Mouse (Mus musculus): Measurements from ENCODE around the gene Abat. TPM values are rescaled to one million over a fixed set of nuclear protein-coding genes. Genes with fewer than 3 reads are reported as not detected.
A peak's percentile ranks its signal among the peaks of the same experiment; 100 is the strongest.

The Abat gene
- polyA plus RNA-seq, 1 experiment from 2014 or later = 39.5 TPM

DNA sequence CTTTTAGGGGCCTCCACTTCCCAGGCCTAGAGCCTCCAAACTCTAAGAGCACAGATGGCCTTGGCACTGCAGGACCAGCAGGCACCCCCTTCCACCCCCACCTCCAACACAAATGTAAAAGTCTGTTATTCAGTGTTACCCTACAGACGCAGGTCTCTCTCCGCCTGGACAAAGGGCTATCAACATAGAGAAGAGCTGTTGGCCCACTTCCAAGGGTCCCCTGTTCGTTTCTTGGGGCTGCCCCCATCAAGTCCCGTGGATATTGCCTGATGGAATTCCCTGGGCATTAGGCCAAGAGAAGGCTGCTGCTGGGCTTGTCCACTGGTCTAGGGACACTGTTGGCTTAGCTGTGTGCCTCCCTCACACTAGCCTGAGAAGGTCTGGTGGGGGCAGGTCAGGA is 951 bp downstream of the Abat start:
- 24% methylated on average over 4 of the region's 4 CpGs for WGBS
- no peak overlapping the region for H3K27ac ChIP-seq (replicated peaks)
- H3K27me3 ChIP-seq = peaks cover 26% of the 10 kb centered on the region
- H3K4me2 ChIP-seq (replicated peaks) = peak overlapping the region; percentile 81
- no peaks in the 10 kb centered on the region for H3K9me3 ChIP-seq
- H3K36me3 ChIP-seq = no peaks in the 10 kb centered on the region
- peak overlapping the region; percentile 59 for H3K4me3 ChIP-seq
- H3K4me1 ChIP-seq = peaks cover 16% of the 10 kb centered on the region
- H3K9ac ChIP-seq (replicated peaks) = peak overlapping the region; percentile 66; the same call in 1 of the 2 replicates
- no peak for ATAC-seq (ENCODE audit: low FRiP score, low read depth)

DNA sequence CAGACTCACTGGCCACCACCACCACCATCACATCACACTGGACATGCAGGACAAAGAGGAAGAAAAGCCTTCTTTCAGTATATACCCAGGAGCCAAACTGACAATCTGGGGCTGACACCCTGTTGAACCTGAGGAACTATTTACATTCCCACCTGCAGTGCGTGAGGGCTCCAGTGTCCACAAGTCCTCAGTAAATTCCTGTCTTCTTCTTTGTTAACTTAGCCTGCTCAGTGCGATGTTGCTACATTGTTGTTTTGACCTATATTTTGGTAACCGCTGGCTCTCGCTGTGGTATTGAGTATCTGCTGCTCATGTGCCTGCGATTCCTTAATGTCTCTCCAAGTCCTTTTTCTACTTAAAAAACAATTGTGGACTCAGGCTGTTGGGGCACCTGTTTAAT is 7.3 kb downstream of the Abat start:
- ATAC-seq (ENCODE audit: low FRiP score, low read depth) = no peak
- H3K4me3 ChIP-seq = no peak overlapping the region
- peaks cover 19% of the 10 kb centered on the region for H3K4me1 ChIP-seq
- no peaks in the 10 kb centered on the region for H3K9me3 ChIP-seq
- no peaks in the 10 kb centered on the region for H3K36me3 ChIP-seq
- no peak overlapping the region for H3K9ac ChIP-seq (replicated peaks)
- H3K4me2 ChIP-seq (replicated peaks) = no peak overlapping the region
- no peak overlapping the region for H3K27ac ChIP-seq (replicated peaks)
- peaks cover 17% of the 10 kb centered on the region; the same call in 1 of the 2 replicates for H3K27me3 ChIP-seq
- WGBS = 69% methylated on average over 5 of the region's 5 CpGs

DNA sequence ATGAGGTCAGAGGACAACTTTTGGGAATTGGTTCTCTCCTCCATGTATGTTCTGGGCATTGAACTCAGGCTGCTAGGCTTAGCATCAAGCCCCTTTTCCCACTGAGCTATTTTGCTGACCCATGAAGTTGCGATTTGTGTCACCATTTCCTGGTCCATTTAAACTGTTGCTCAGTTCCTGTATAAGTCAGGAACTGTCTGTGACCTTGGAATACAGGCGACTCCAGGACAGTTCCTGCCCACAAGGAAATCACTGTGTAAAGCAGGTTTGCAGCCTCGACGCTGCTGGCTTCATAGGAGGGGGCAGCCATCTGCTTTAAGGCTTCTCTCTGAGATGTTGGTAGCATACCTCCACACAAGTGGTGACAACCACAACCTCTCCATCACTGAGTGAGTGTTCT is 8.1 kb downstream of the Abat start:
- no peaks in the 10 kb centered on the region for H3K9me3 ChIP-seq
- no peak overlapping the region for H3K9ac ChIP-seq (replicated peaks)
- no peak for ATAC-seq (ENCODE audit: low FRiP score, low read depth)
- no peak overlapping the region for H3K27ac ChIP-seq (replicated peaks)
- no peak overlapping the region for H3K4me2 ChIP-seq (replicated peaks)
- WGBS = 82% methylated on average over 4 of the region's 4 CpGs
- peaks cover 11% of the 10 kb centered on the region; the same call in 1 of the 2 replicates for H3K27me3 ChIP-seq
- H3K4me3 ChIP-seq = no peak overlapping the region
- H3K36me3 ChIP-seq = no peaks in the 10 kb centered on the region
- peaks cover 19% of the 10 kb centered on the region for H3K4me1 ChIP-seq

DNA sequence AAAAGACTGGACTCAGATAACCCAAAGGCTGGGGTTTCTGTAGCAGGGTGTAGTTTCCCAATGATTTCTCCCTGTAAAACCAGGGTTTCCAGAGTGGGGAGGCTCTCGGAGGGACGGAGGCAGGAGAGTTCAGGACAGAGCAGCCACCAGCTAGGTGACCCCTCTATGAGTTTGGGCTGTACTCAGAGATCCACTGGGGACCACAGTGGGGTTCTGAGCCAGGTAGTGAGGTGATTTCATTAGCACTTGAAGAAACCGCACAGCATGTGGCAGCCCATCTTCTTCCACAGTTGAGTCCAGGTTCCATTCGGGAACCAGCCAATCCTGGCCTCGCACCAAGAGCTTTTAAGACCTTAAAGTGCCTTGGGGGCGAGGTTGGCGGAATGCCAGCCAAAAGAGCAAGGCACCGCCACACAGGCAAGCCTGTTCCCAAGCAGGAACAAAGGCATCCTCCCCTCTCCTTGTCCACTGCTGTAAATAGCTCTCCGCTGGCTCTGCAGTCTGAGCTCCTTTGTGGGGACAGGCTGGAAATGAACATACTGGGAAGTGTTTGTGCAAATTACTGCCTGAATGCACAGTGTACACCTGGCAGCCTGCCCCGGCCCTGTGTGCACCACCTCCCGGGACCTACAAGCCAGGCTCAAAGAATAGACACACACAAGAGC is 10.4 kb downstream of the Abat start:
- Histone ChIP-seq H3K9me3 (no peaks in the 10 kb centered on the region), H3K9ac (replicated peaks) (no peak overlapping the region; the same call in 1 of the 2 replicates), H3K4me3 (no peak overlapping the region), H3K27ac (replicated peaks) (peak overlapping the region; percentile 72), H3K27me3 (peaks cover 11% of the 10 kb centered on the region; the same call in 1 of the 2 replicates), H3K36me3 (no peaks in the 10 kb centered on the region), H3K4me2 (replicated peaks) (no peak overlapping the region), H3K4me1 (peaks cover 19% of the 10 kb centered on the region)
- WGBS = 31% methylated on average over 11 of the region's 11 CpGs
- ATAC-seq (ENCODE audit: low FRiP score, low read depth) = peak; percentile 88

DNA sequence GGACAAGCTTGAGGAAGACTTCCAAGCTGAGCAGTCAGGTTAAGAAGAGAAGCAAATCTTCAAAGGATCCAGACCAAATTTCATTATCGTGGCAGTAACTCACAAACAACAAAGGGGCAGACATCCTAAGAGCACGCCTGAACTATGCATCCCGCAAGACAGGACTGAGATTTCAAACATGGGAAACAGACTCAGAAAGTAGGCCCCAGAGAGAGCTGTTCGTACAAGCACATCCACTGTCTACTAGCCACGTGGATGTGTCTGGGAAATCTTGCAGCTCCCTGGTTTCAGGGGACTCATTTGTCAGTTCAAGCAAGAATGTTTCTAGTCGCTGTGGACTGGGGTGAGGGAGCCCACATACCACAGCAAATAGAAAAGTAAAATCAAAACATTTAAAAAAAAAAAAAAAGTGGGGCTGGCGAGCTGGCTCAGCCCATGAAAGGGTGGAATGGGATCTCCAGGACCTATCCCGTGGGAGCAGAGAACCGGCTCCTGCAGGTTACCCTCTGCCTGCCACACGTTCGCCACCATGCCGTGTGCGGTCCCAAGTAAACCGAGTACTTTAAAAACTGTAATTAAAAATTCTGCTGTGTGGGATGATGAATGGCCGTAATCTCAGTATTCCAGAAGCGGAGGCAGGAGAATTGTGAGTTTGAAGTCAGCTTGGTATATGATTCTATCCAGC is 11.1 kb downstream of the Abat start:
- Histone ChIP-seq H3K9ac (replicated peaks) (no peak overlapping the region; the same call in 1 of the 2 replicates), H3K4me1 (peaks cover 19% of the 10 kb centered on the region), H3K27ac (replicated peaks) (peak overlapping the region; percentile 72), H3K27me3 (peaks cover 8% of the 10 kb centered on the region; the same call in 1 of the 2 replicates), H3K36me3 (no peaks in the 10 kb centered on the region), H3K4me2 (replicated peaks) (no peak overlapping the region), H3K9me3 (no peaks in the 10 kb centered on the region), H3K4me3 (no peak overlapping the region)
- 68% methylated on average over 16 of the region's 16 CpGs for WGBS
- ATAC-seq (ENCODE audit: low FRiP score, low read depth) = peak; percentile 53; the same call in 1 of the 2 replicates

DNA sequence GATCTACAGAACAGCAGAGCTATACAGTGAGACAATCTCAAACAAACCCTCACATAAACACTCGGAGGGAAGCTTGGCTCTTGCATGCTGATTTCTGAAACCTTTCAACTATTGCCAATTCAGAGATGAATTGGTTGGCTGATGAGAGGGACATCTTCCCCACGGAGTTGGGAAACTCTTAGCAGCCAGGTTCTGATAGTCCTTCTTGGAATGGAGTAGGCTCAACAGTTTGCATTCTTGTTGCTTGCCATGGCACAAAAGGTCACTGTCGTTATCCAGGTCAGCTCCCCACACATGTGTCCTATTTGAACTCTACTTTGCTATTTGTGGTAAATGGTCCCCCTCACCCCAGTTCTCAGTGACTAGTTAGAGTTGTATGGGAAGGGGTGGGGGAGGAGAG is 12.1 kb downstream of the Abat start:
- Histone ChIP-seq H3K4me1 (peaks cover 19% of the 10 kb centered on the region), H3K4me2 (replicated peaks) (no peak overlapping the region), H3K36me3 (no peaks in the 10 kb centered on the region), H3K9ac (replicated peaks) (no peak overlapping the region), H3K27ac (replicated peaks) (no peak overlapping the region), H3K9me3 (no peaks in the 10 kb centered on the region), H3K4me3 (no peak overlapping the region), H3K27me3 (peaks cover 7% of the 10 kb centered on the region; the same call in 1 of the 2 replicates)
- ATAC-seq (ENCODE audit: low FRiP score, low read depth) = no peak
- 74% methylated on average over 3 of the region's 3 CpGs for WGBS

DNA sequence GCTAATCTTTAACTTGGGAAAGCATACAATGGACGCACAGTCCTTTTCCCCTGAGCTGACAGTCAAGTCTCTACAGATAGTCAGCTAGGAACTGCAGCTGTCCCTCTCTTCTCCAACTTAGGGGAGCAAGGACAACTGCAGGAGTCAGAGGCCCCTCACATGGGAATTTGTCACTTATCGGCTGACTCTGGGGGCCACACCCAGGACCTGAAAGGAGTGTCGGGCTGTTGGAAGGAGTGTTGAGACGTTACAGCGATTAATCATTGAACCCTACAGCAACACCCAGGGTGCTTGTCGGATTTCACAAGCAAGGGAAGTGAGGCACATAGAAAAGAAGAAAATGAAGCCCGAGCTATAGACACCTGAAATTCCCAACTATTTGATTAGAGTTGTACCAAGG is 12.6 kb downstream of the Abat start:
- ATAC-seq (ENCODE audit: low FRiP score, low read depth) = no peak

DNA sequence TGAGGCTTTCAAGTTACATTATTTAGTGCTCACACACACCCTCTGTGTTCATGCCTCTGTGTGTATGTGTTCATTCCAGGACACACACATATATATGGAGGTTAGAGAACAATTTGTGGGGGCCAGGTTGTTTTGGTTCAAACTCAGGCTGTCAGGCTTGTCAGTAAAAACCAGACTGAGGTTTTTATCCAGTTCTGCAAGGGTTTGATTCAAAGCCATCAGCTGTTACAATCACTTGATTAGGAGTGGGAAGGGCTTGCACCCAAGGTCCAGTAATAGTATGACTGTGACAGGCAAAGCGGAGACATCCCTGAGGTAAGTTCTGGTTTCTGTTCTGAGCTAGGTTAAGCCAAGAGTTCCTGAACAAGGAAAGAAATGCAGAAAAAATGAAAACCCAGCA is 16.2 kb downstream of the Abat start:
- no peaks in the 10 kb centered on the region for H3K36me3 ChIP-seq
- 88% methylated on average over 1 of the region's 1 CpGs for WGBS
- no peak overlapping the region for H3K27ac ChIP-seq (replicated peaks)
- no peaks in the 10 kb centered on the region for H3K9me3 ChIP-seq
- no peak for ATAC-seq (ENCODE audit: low FRiP score, low read depth)
- no peak overlapping the region for H3K4me2 ChIP-seq (replicated peaks)
- no peaks in the 10 kb centered on the region for H3K27me3 ChIP-seq
- peaks cover 7% of the 10 kb centered on the region; the same call in 1 of the 2 replicates for H3K4me1 ChIP-seq
- H3K4me3 ChIP-seq = no peak overlapping the region
- H3K9ac ChIP-seq (replicated peaks) = no peak overlapping the region

More for the DNA sequence above, 12.6 kb downstream of the Abat start:
- Histone ChIP-seq H3K27ac (replicated peaks) (no peak overlapping the region), H3K4me1 (peaks cover 22% of the 10 kb centered on the region), H3K9me3 (no peaks in the 10 kb centered on the region), H3K9ac (replicated peaks) (no peak overlapping the region), H3K27me3 (peaks cover 7% of the 10 kb centered on the region; the same call in 1 of the 2 replicates), H3K4me2 (replicated peaks) (no peak overlapping the region), H3K36me3 (no peaks in the 10 kb centered on the region), H3K4me3 (no peak overlapping the region)
- WGBS = 86% methylated on average over 7 of the region's 7 CpGs

DNA sequence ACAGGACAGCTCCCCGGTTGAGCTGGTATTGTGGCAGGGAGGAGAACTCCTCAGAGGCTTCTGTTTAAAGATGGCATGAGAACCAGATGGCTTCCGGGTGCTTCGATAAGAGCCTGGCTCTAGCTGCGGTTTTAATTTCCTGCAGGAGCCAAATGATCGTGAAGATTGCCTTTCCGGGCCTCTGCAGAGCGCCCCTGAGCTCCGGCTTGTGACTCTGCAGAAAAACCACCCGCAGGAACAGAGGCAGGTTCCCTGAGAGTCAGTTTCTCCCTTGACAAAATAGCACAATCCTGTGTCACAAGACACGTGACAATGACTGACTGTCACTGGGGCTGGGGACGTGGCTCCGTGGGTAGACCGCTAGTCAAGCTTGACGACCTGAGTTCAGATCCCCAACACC is 16.8 kb downstream of the Abat start:
- WGBS = 84% methylated on average over 14 of the region's 14 CpGs
- no peak for ATAC-seq (ENCODE audit: low FRiP score, low read depth)
- H3K27me3 ChIP-seq = no peaks in the 10 kb centered on the region; the same call in 1 of the 2 replicates
- no peak overlapping the region for H3K9ac ChIP-seq (replicated peaks)
- H3K9me3 ChIP-seq = no peaks in the 10 kb centered on the region
- 0 out of 2 replicates have a peak, but pooled peaks cover 2% of the 10 kb centered on the region for H3K4me1 ChIP-seq
- no peak overlapping the region for H3K27ac ChIP-seq (replicated peaks)
- H3K36me3 ChIP-seq = no peaks in the 10 kb centered on the region
- H3K4me3 ChIP-seq = no peak overlapping the region
- no peak overlapping the region for H3K4me2 ChIP-seq (replicated peaks)

DNA sequence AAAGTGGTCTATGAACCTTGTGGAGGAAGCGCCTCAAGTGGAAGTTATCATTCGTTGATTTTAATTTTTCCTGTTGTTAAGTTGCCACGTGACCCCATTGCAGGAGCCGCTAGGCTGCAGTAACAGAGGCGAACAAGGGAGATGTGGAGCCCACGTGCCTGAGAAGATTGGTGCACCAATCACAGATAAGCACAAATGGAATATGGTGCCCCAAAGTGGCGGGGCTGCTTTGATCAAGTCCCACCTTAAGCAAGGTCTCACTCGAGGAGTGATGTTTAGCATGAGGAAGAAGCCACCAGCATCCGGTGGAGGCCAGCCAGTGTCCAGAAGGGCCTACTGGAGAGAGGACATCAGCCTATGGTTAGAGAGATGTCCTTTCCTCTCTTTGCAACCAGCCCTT is 19.2 kb downstream of the Abat start:
- Histone ChIP-seq H3K4me2 (replicated peaks) (no peak overlapping the region), H3K36me3 (no peaks in the 10 kb centered on the region), H3K9me3 (no peaks in the 10 kb centered on the region), H3K27me3 (peaks cover 18% of the 10 kb centered on the region), H3K9ac (replicated peaks) (no peak overlapping the region), H3K4me3 (no peak overlapping the region), H3K27ac (replicated peaks) (no peak overlapping the region), H3K4me1 (0 out of 2 replicates have a peak, but pooled peaks cover 2% of the 10 kb centered on the region)
- 92% methylated on average over 9 of the region's 9 CpGs for WGBS
- no peak for ATAC-seq (ENCODE audit: low FRiP score, low read depth)

DNA sequence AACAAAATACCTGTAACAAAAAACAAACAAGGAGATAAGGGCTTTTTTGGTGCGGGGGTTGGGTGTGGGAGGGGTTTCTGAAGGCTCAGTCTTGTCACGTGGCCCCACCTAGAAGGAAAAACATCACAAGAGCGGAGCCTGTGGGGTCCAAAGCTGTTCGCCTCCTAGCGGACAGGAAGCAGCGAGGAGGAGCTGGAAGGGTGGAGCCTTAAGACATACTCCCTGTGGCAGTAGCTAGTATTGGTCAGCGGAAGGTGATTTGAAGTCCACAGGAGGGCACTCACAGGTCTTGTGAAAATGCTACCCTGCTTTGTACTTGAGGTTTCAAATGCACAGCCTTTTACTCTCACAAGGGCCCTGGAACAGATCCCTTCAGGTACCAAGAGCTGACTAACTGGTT is 19.7 kb downstream of the Abat start:
- no peak overlapping the region for H3K4me3 ChIP-seq
- no peak overlapping the region for H3K27ac ChIP-seq (replicated peaks)
- WGBS = 66% methylated on average over 7 of the region's 7 CpGs

DNA sequence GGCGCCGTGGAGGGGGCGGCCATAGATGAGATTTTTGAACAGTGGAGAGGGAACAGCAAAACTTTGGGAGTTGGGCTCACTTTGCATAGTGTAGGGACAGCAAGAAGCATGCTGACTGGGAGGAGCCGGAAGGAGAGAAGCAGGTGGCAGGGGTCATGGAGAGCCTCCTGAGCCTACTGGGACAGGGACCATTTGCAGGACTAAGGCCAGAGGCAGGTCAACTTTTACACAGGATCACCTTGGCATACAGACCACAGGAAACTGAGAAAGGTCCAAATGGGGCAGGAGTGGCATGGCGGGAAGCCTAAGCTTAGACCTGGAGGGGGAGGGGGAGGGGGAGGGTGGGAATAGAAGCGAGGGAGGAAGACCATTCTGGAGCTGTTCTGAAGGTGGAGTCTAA is 20.2 kb downstream of the Abat start:
- H3K4me3 ChIP-seq = no peak overlapping the region
- H3K4me2 ChIP-seq (replicated peaks) = no peak overlapping the region
- H3K9me3 ChIP-seq = no peaks in the 10 kb centered on the region
- 88% methylated on average over 6 of the region's 6 CpGs for WGBS
- no peak overlapping the region for H3K27ac ChIP-seq (replicated peaks)
- peaks cover 5% of the 10 kb centered on the region; the same call in 1 of the 2 replicates for H3K4me1 ChIP-seq
- H3K9ac ChIP-seq (replicated peaks) = no peak overlapping the region
- no peak for ATAC-seq (ENCODE audit: low FRiP score, low read depth)
- H3K36me3 ChIP-seq = no peaks in the 10 kb centered on the region
- peaks cover 22% of the 10 kb centered on the region for H3K27me3 ChIP-seq

More for the DNA sequence above, 19.7 kb downstream of the Abat start:
- no peak overlapping the region for H3K4me2 ChIP-seq (replicated peaks)
- H3K9ac ChIP-seq (replicated peaks) = no peak overlapping the region
- no peaks in the 10 kb centered on the region for H3K36me3 ChIP-seq
- 0 out of 2 replicates have a peak, but pooled peaks cover 2% of the 10 kb centered on the region for H3K4me1 ChIP-seq
- H3K27me3 ChIP-seq = peaks cover 21% of the 10 kb centered on the region
- no peak for ATAC-seq (ENCODE audit: low FRiP score, low read depth)
- no peaks in the 10 kb centered on the region for H3K9me3 ChIP-seq

Data from midbrain, embryonic 12.5 days (tissue).